Mouse (Mus musculus) cerebellum, adult 11-12 months (tissue): ENCODE data around the gene Crtc1.

Source experiments
- DNase-seq: peaks from one replicate; pipeline ENCODE4 v3.0.0; 2022

Gene Crtc1

GRCm38 (mm10) chr8:70439055-70439847, at the start of gene Crtc1:
Gene Crtc1, minus strand, starts transcription at chr8:70439579.
- peak; percentile 98 for DNase-seq

GRCm38 (mm10) chr8:70488931-70489470, 49.6 kb upstream of the Crtc1 start:
- no peak for DNase-seq

- no peak for DNase-seq
These were observed 48.8 kb upstream of the Crtc1 start for GRCm38 (mm10) chr8:70487993-70488796.

GRCm38 (mm10) chr8:70486941-70487520, 47.7 kb upstream of the Crtc1 start, which contains the start of gene Tmem59l:
Gene Tmem59l, minus strand, starts transcription at chr8:70487358.
- peak; percentile 79 for DNase-seq

GRCm38 (mm10) chr8:70486191-70486681, 46.9 kb upstream of the Crtc1 start:
- DNase-seq: peak; percentile 78

- DNase-seq: no peak
These were observed 43.6 kb upstream of the Crtc1 start for GRCm38 (mm10) chr8:70482943-70483342.

- no peak for DNase-seq
These were observed 42.5 kb upstream of the Crtc1 start for GRCm38 (mm10) chr8:70481908-70482307.

- peak; percentile 76 for DNase-seq
These were observed 38.0 kb upstream of the Crtc1 start for GRCm38 (mm10) chr8:70477269-70477982.

GRCm38 (mm10) chr8:70476333-70477268, 37.2 kb upstream of the Crtc1 start, which contains the start of gene Klhl26:
Gene Klhl26, minus strand, starts transcription at chr8:70476968.
- DNase-seq: peak; percentile 96

GRCm38 (mm10) chr8:70471856-70472255, 32.5 kb upstream of the Crtc1 start:
- DNase-seq: peak; percentile 77

GRCm38 (mm10) chr8:70469938-70470337, 30.6 kb upstream of the Crtc1 start:
- DNase-seq: no peak

- no peak for DNase-seq
These were observed 30.0 kb upstream of the Crtc1 start for GRCm38 (mm10) chr8:70469295-70469916.

- DNase-seq: no peak
These were observed 29.4 kb upstream of the Crtc1 start for GRCm38 (mm10) chr8:70468733-70469132.

GRCm38 (mm10) chr8:70467907-70468306, 28.5 kb upstream of the Crtc1 start:
- no peak for DNase-seq

GRCm38 (mm10) chr8:70467229-70467725, 27.9 kb upstream of the Crtc1 start:
- no peak for DNase-seq

- DNase-seq: no peak
These were observed 27.4 kb upstream of the Crtc1 start for GRCm38 (mm10) chr8:70466771-70467170.

GRCm38 (mm10) chr8:70466305-70466704, 26.9 kb upstream of the Crtc1 start:
- no peak for DNase-seq

- DNase-seq: no peak
These were observed 26.3 kb upstream of the Crtc1 start for GRCm38 (mm10) chr8:70465701-70466100.

GRCm38 (mm10) chr8:70464162-70464561, 24.8 kb upstream of the Crtc1 start:
- no peak for DNase-seq

- no peak for DNase-seq
These were observed 23.9 kb upstream of the Crtc1 start for GRCm38 (mm10) chr8:70463306-70463705.

- no peak for DNase-seq
These were observed 23.1 kb upstream of the Crtc1 start for GRCm38 (mm10) chr8:70462516-70462813.
